Mouse (Mus musculus) embryonic facial prominence, embryonic 11.5 days (tissue): ENCODE data around the gene Slc5a10. TPM values are rescaled to one million over a fixed set of nuclear protein-coding genes. Genes with fewer than 3 reads are reported as not detected.
"Not testable (repeated sequence)": the region's sequence is repeated elsewhere in the genome, so short reads cannot be mapped to it uniquely, and the experiment has no call there.

ENCODE experiments used
- ATAC-seq: fragments of 200-750 bp; cut with Nextera tagmentation; replicated peaks from 2 replicates; pipeline ENCODE4 v1.8.0; 2017; ENCODE audit warnings: low read depth; ENCODE audit not compliant: insufficient number of reproducible peaks, low FRiP score, low TSS enrichment
- DNase-seq: peaks from one replicate; pipeline ENCODE4 v3.0.0-alpha.2; 2015; ENCODE audit warnings: low spot score
- H3K27ac ChIP-seq: fragments of 300-500 bp; sonication (generic); replicated peaks from 2 replicates; pipeline ENCODE4 v1.5.1; 2014; ENCODE audit warnings: mild to moderate bottlenecking, low read depth, low read length, control low read depth
- H3K27me3 ChIP-seq: fragments of 300-500 bp; sonication (generic); 2 replicates; pipeline ENCODE4 v1.6.1; 2014; ENCODE audit warnings: mild to moderate bottlenecking, low read length, moderate library complexity, mixed read lengths; ENCODE audit not compliant: control insufficient read depth, insufficient read depth
- H3K36me3 ChIP-seq: fragments of 300-500 bp; sonication (generic); replicated peaks from 2 replicates; pipeline ENCODE4 v1.6.1; 2014; ENCODE audit warnings: low read depth, mild to moderate bottlenecking, low read length, moderate library complexity, mixed read lengths; ENCODE audit not compliant: control insufficient read depth, insufficient read depth
- H3K4me1 ChIP-seq: fragments of 300-500 bp; sonication (generic); 2 replicates; pipeline ENCODE4 v1.6.1; 2014; ENCODE audit warnings: low read length, mixed read lengths; ENCODE audit not compliant: control insufficient read depth, insufficient read depth
- H3K4me2 ChIP-seq: fragments of 300-500 bp; sonication (generic); 2 replicates; pipeline ENCODE4 v1.6.1; 2014; ENCODE audit warnings: low read depth, mild to moderate bottlenecking, control low read depth, low read length, moderate library complexity
- H3K4me3 ChIP-seq: fragments of 300-500 bp; sonication (generic); 2 replicates; pipeline ENCODE4 v1.5.1; 2014; ENCODE audit warnings: low read depth, low read length, control low read depth
- H3K9ac ChIP-seq: fragments of 300-500 bp; sonication (generic); replicated peaks from 2 replicates; pipeline ENCODE4 v1.6.1; 2014; ENCODE audit warnings: mild to moderate bottlenecking, control low read depth, low read length
- H3K9me3 ChIP-seq: fragments of 300-500 bp; sonication (generic); replicated peaks from 2 replicates; pipeline ENCODE4 v1.6.1; 2016; ENCODE audit warnings: mild to moderate bottlenecking, low read length, inconsistent platforms, mixed read lengths; ENCODE audit not compliant: control insufficient read depth
- WGBS: fragments of 180-500 bp; shearing (Covaris S2); extraction: QIAGEN DNeasy Blood & Tissue Kit; methylation state at CpG from one replicate; pipeline ENCODE4 v1.1.7; 2014; 5-methylcytosine and 5-hydroxymethylcytosine counted together
- polyA plus RNA-seq: library from polyadenylated mRNA; unstranded; fragments of >200 nt; fragmentation: Nextera tagmentation; extraction: Ambion mirVana; gene quantifications from 2 replicates; pipeline ENCODE4 v1.2.1, GENCODE M21; 2014

Gene Slc5a10
- polyA plus RNA-seq, 1 experiment from 2014 or later, result not detected

DNA sequence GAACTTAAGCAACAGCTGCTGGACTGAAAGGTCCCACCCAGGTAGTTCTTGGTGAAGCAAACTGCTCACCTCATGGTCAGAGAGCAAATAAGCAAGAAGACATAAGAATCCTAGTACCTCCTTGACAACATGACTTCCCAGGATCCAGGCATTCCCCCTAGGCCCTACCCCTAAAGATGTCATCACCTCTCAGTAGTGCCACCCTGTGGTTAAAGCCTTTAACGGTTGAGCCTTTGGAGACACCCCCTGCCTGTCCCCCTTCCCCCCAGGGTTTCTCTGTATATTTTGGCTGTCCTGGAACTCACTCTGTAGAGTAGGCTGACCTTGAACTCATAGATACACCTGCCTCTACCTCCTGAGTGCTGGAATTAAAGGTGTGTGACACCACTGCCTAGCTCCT is 83.2 kb downstream of the Slc5a10 start:
- H3K36me3 ChIP-seq, result no peaks in the 10 kb centered on the region
- DNase-seq, result no peak
- no peak overlapping the region for H3K9ac ChIP-seq
- no peak overlapping the region for H3K4me2 ChIP-seq
- no peaks in the 10 kb centered on the region for H3K4me1 ChIP-seq
- H3K27me3 ChIP-seq, result no peaks in the 10 kb centered on the region
- ATAC-seq, result no peak
- WGBS, result 40% methylated on average over 1 of the region's 1 CpGs
- no peaks in the 10 kb centered on the region for H3K9me3 ChIP-seq
- no peak overlapping the region for H3K27ac ChIP-seq
- H3K4me3 ChIP-seq, result no peak overlapping the region

- DNase-seq, ATAC-seq, H3K9ac ChIP-seq, H3K4me1 ChIP-seq, H3K4me2 ChIP-seq, H3K4me3 ChIP-seq, H3K36me3 ChIP-seq, H3K27me3 ChIP-seq, H3K27ac ChIP-seq, H3K9me3 ChIP-seq: not testable (repeated sequence)
- 91% methylated on average over 3 of the region's 4 CpGs for WGBS
Measured at GRCm38 (mm10) chr11:61636309-61636708, 84.3 kb downstream of the Slc5a10 start.

GRCm38 (mm10) chr11:61629621-61630020 is 91.0 kb downstream of the Slc5a10 start:
- Histone ChIP-seq H3K4me1 (no peaks in the 10 kb centered on the region), H3K4me3 (no peak overlapping the region), H3K36me3 (no peaks in the 10 kb centered on the region), H3K27me3 (no peaks in the 10 kb centered on the region), H3K4me2 (no peak overlapping the region), H3K9me3 (no peaks in the 10 kb centered on the region), H3K27ac (no peak overlapping the region), H3K9ac (no peak overlapping the region)
- 71% methylated on average over 3 of the region's 3 CpGs for WGBS
- ATAC-seq (no peak), DNase-seq (peak; percentile 13)

DNA sequence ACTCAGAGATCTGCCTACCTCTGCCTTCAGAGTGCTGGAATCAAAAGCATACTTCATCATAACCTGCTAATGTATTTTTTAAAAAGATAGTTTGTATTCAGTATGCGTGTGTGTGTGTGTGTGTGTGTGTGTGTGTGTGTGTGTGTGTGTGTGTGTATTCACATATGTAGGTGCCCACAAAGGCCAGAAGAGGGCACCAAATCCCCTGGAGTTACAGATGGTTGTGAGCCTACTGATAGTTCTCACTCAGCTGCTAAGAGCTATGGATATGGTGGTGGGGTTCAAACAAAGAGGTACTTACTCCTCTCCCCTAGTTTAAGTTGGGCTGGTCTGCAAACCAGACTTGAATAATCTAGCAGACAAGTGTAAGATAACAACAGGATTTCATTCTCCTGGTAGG is 94.1 kb downstream of the Slc5a10 start:
- no peak for ATAC-seq
- no peak overlapping the region for H3K9ac ChIP-seq
- no peak overlapping the region for H3K27ac ChIP-seq
- H3K4me2 ChIP-seq, result no peak overlapping the region
- WGBS, result 94% methylated on average over 1 of the region's 1 CpGs
- H3K4me3 ChIP-seq, result no peak overlapping the region
- no peaks in the 10 kb centered on the region for H3K27me3 ChIP-seq
- no peak for DNase-seq
- no peaks in the 10 kb centered on the region for H3K36me3 ChIP-seq
- H3K9me3 ChIP-seq, result no peaks in the 10 kb centered on the region
- no peaks in the 10 kb centered on the region for H3K4me1 ChIP-seq

- no peak overlapping the region for H3K4me3 ChIP-seq
- ATAC-seq (no peak), DNase-seq (no peak)
- no peaks in the 10 kb centered on the region for H3K27me3 ChIP-seq
- no peaks in the 10 kb centered on the region for H3K36me3 ChIP-seq
- H3K4me2 ChIP-seq, result no peak overlapping the region
- no peak overlapping the region for H3K27ac ChIP-seq
- H3K4me1 ChIP-seq, result no peaks in the 10 kb centered on the region
- H3K9ac ChIP-seq, result no peak overlapping the region
- H3K9me3 ChIP-seq, result no peaks in the 10 kb centered on the region
- 76% methylated on average over 7 of the region's 7 CpGs for WGBS
Measured at GRCm38 (mm10) chr11:61625136-61625535, 95.5 kb downstream of the Slc5a10 start.

Other genes starting within 250 kb of the Slc5a10 start
- gene Mfap4, start 235.4 kb downstream of the Slc5a10 start, polyA plus RNA-seq, result 234 and 251 TPM in 2 replicates
- 52.3 and 57.7 TPM in 2 replicates for gene Mapk7, start 226.4 kb downstream of the Slc5a10 start, polyA plus RNA-seq
- 32.1 and 37.0 TPM in 2 replicates for gene B9d1, start 215.7 kb downstream of the Slc5a10 start, polyA plus RNA-seq
- gene Epn2, start 141.1 kb downstream of the Slc5a10 start, polyA plus RNA-seq, result 24.2 and 28.5 TPM in 2 replicates
- 3.4 and 4.8 TPM in 2 replicates for gene Grap, start 67.6 kb downstream of the Slc5a10 start, polyA plus RNA-seq
- 0.76 and 0.84 TPM in 2 replicates for gene Fam83g, start 36.7 kb downstream of the Slc5a10 start, polyA plus RNA-seq
- gene Prpsap2, start 41.3 kb upstream of the Slc5a10 start, polyA plus RNA-seq, result 33.1 and 36.9 TPM in 2 replicates
- 20.6 and 21.8 TPM in 2 replicates for gene Ulk2, start 134.2 kb upstream of the Slc5a10 start, polyA plus RNA-seq
- 15.5 and 16.7 TPM in 2 replicates for gene Akap10, start 209.4 kb upstream of the Slc5a10 start, polyA plus RNA-seq
- 15.3 and 17.2 TPM in 2 replicates for gene Specc1, start 235.9 kb upstream of the Slc5a10 start, polyA plus RNA-seq